Mouse (Mus musculus) midbrain, embryonic 12.5 days (tissue): Measurements from ENCODE around the gene Tmem200a. TPM values are rescaled to one million over a fixed set of nuclear protein-coding genes. Genes with fewer than 3 reads are reported as not detected.

Experiments used
- ATAC-seq: fragments of 200-750 bp; cut with Nextera tagmentation; 2 replicates; pipeline ENCODE4 v1.8.0; 2017; ENCODE audit warnings: low read depth, moderate TSS enrichment, moderate library complexity; ENCODE audit not compliant: low FRiP score
- H3K27ac ChIP-seq: fragments of 300-500 bp; sonication (generic); replicated peaks from 2 replicates; pipeline ENCODE4 v1.5.1; 2016; ENCODE audit warnings: mild to moderate bottlenecking
- H3K27me3 ChIP-seq: fragments of 300-500 bp; sonication (generic); 2 replicates; pipeline ENCODE4 v1.6.1; 2016; ENCODE audit warnings: mild to moderate bottlenecking
- H3K36me3 ChIP-seq: fragments of 300-500 bp; sonication (generic); 2 replicates; pipeline ENCODE4 v1.6.1; 2016
- H3K4me1 ChIP-seq: fragments of 300-500 bp; sonication (generic); 2 replicates; pipeline ENCODE4 v1.6.1; 2016
- H3K4me2 ChIP-seq: fragments of 300-500 bp; sonication (generic); replicated peaks from 2 replicates; pipeline ENCODE4 v1.6.1; 2016; ENCODE audit warnings: mild to moderate bottlenecking, moderate library complexity
- H3K4me3 ChIP-seq: fragments of 300-500 bp; sonication (generic); 2 replicates; pipeline ENCODE4 v1.5.1; 2016; ENCODE audit warnings: mild to moderate bottlenecking
- H3K9ac ChIP-seq: fragments of 300-500 bp; sonication (generic); replicated peaks from 2 replicates; pipeline ENCODE4 v1.6.1; 2016; ENCODE audit warnings: mild to moderate bottlenecking, moderate library complexity
- H3K9me3 ChIP-seq: fragments of 300-500 bp; sonication (generic); 2 replicates; pipeline ENCODE4 v1.6.1; 2016; ENCODE audit warnings: mild to moderate bottlenecking
- WGBS: fragments of 180-500 bp; shearing (Covaris S2); methylation state at CpG from one replicate; pipeline ENCODE4 v1.1.7; 2016; 5-methylcytosine and 5-hydroxymethylcytosine counted together
- polyA plus RNA-seq: library from polyadenylated mRNA; unstranded; fragments of >200 nt; fragmentation: Nextera tagmentation; extraction: Ambion mirVana; gene quantifications from 2 replicates; pipeline ENCODE4 v1.2.1, GENCODE M21; 2016

Tmem200a gene
- polyA plus RNA-seq, result 22.1 and 29.5 TPM in 2 replicates

DNA sequence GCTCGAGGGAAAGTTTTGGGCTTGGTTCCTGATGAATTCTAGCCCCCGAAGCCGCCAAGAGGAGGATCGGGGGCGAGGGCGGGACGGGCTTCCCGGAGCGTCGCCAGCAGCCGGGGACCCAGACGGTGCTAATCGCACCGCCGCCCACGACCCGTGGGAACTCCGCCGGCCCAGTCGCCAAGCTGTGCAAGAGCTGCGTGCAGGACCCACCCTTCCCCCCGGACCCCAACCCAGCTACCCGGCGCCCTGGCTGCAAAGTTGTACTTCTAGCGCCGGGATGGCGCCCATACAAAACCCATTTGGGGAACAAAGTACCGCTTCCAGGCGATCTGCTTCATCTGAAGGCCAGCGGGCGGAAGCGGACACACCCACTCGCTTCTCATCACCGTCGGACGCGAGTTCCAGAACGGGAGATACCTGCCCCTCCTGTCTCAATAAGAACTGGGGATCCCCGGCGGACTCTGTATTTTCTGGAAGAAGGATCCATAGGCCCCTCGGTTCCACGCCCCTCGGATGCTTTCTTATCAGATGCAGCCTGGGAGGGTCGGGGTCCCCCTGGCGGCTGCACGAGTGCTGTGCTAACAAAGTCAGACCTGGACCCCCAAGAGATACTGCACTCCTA, at the start of gene Tmem200a:
TSS of gene Tmem200a (minus strand) at position 532 of the 622 bp plus-strand sequence.
- WGBS, result 1% methylated on average over 45 of the region's 46 CpGs
- Histone ChIP-seq H3K4me3 (peak within 1 kb of the TSS; percentile 66), H3K4me1 (no peaks in the 10 kb centered on the region), H3K4me2 (peak within 1 kb of the TSS; percentile 83), H3K9ac (peak within 1 kb of the TSS; percentile 77), H3K36me3 (no peaks in the 10 kb centered on the region), H3K27me3 (peaks cover 6% of the 10 kb centered on the region; the same call in 1 of the 2 replicates), H3K27ac (peak within 1 kb of the TSS; percentile 60), H3K9me3 (no peaks in the 10 kb centered on the region)
- peak; percentile 93 for ATAC-seq

DNA sequence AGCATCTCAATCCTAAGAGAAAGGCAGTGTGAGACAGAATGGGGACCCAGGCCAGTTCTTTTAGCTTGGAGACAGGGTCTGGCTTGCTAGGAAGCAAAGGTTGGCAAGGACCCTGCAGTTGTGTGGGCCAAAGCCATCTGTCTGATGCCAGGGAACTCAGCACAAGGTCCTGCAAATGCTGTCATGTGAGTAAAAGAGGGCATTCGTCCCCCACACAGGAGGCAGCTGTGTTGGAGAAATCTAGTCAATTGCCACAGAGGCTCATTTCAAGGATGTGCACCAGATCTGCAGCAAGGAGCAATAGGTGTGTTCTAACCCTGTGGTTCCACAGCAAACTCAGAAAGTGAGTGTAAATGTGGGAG, 41.0 kb upstream of the Tmem200a start:
- ATAC-seq, result no peak
- no peaks in the 10 kb centered on the region for H3K9me3 ChIP-seq
- no peak overlapping the region for H3K9ac ChIP-seq
- H3K27me3 ChIP-seq, result no peaks in the 10 kb centered on the region
- WGBS, result 77% methylated on average over 1 of the region's 1 CpGs
- H3K27ac ChIP-seq, result no peak overlapping the region
- no peak overlapping the region for H3K4me2 ChIP-seq
- H3K4me3 ChIP-seq, result no peak overlapping the region
- H3K36me3 ChIP-seq, result no peaks in the 10 kb centered on the region
- H3K4me1 ChIP-seq, result no peaks in the 10 kb centered on the region

DNA sequence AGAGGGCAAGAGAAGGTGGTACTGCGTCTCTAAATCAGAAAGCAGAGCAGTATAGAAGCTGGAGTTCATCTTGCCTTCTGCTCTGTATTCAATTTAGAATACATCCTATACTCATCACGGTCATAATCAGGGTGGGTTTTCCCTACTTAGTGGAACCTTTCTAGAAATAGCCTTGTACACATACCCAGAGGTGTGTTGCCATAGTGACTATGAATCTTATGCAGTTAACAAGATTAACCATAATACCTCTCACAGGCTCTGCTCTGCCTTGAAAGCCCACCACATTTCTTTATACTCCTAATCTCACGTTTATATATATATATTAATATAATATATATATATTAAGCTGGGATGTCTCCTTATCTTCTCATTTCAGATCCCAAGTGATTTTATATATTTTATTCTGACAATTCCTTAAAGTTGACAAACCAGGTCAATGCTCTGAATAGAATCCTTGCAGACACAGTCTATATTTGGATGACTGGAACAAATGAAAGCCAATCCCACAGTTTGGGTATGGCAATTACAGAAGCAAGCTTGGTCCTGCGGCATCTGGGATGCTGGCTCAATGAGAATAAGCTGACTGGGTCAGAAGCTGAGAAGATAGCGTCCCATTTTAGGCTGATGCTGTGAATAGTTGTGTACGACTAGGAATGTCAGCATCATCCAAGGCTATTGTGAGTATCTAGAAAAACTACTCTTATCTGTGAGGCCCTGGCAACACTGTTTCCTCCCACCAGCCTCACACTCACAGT, 40.4 kb upstream of the Tmem200a start:
- WGBS, result 85% methylated on average over 6 of the region's 6 CpGs
- Histone ChIP-seq H3K27me3 (no peaks in the 10 kb centered on the region), H3K4me1 (no peaks in the 10 kb centered on the region), H3K36me3 (no peaks in the 10 kb centered on the region), H3K9ac (no peak overlapping the region), H3K4me2 (no peak overlapping the region), H3K27ac (no peak overlapping the region), H3K9me3 (no peaks in the 10 kb centered on the region), H3K4me3 (no peak overlapping the region)
- no peak for ATAC-seq

DNA sequence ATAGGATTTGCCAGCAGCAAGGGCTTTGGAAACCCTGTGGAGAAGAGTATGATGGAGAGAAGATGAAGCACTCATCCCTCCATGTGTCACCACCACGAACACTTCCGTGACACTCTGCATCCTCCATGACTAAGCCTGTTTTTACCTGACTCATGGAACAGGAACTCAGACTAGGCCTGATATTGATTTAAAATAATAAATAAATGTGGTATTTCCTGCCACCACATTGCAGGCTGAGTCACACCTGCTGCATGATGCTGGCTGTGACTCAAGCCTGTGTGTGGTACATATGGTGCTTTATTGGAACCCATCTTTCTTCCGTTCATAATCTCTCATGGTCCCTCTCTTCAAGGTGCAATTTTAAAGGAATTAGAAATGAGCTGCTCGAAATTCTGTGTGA, 35.6 kb upstream of the Tmem200a start:
- Histone ChIP-seq H3K27ac (no peak overlapping the region), H3K27me3 (no peaks in the 10 kb centered on the region), H3K9me3 (no peaks in the 10 kb centered on the region), H3K4me3 (no peak overlapping the region), H3K9ac (no peak overlapping the region), H3K36me3 (no peaks in the 10 kb centered on the region), H3K4me1 (no peaks in the 10 kb centered on the region), H3K4me2 (no peak overlapping the region)
- ATAC-seq, result no peak
- 79% methylated on average over 4 of the region's 4 CpGs for WGBS

DNA sequence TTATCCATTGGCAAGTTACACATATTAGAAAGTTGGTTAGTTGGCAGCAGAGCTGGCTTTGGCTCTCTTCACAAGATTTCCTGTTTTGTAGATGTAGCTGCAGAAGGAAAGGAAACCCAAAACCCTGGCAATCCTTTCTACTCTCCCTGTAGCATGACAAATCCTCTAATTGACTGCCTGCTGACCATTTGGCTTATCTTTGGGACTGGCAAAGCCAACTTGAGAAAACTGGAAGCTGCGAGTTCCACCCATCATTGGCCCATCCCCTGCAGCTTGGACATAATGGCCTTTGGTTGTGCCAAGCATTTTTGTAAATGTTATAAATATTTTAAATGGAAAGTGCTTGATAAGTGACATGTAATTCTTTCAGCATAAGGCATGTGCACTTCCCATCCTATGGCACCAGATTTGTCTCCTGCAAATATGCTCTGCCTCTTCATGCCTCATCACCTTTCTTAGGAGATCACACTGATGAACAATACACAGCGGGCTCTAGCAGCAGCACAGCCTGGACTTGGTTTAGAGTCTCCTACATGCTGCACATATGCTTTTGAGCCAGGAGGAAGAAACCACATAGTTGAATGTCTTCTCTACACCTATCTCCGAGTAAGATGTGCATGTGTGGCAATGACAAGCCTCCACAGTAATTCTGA, 24.6 kb upstream of the Tmem200a start:
- Histone ChIP-seq H3K4me3 (no peak overlapping the region), H3K9ac (no peak overlapping the region), H3K4me2 (no peak overlapping the region), H3K9me3 (no peaks in the 10 kb centered on the region), H3K27me3 (no peaks in the 10 kb centered on the region), H3K4me1 (no peaks in the 10 kb centered on the region), H3K27ac (no peak overlapping the region), H3K36me3 (no peaks in the 10 kb centered on the region)
- WGBS, result 87% methylated on average over 3 of the region's 3 CpGs
- ATAC-seq, result no peak

DNA sequence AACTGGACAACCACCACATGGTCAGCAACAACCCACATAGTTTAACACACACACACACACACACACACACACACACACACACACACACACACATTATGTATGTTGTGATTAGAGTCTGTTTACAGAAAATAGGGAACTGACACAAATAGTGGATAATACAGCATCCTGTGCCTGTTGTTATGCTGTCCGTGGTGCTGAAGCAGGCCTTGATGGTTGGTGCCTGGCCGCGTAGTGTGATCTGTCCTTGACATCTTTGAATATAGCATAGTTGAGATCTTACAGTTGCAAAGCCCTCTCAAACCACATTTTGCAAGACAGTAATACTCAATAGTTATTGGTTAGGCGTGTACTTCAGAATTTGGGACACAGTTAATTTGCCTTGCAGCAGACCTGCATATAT, 3.2 kb upstream of the Tmem200a start:
- H3K27me3 ChIP-seq, result no peaks in the 10 kb centered on the region
- no peaks in the 10 kb centered on the region for H3K9me3 ChIP-seq
- no peak for ATAC-seq
- H3K9ac ChIP-seq, result no peak overlapping the region
- no peak overlapping the region for H3K4me3 ChIP-seq
- WGBS, result 70% methylated on average over 4 of the region's 4 CpGs
- no peak overlapping the region for H3K4me2 ChIP-seq
- no peak overlapping the region for H3K27ac ChIP-seq
- no peaks in the 10 kb centered on the region for H3K36me3 ChIP-seq
- no peaks in the 10 kb centered on the region for H3K4me1 ChIP-seq

DNA sequence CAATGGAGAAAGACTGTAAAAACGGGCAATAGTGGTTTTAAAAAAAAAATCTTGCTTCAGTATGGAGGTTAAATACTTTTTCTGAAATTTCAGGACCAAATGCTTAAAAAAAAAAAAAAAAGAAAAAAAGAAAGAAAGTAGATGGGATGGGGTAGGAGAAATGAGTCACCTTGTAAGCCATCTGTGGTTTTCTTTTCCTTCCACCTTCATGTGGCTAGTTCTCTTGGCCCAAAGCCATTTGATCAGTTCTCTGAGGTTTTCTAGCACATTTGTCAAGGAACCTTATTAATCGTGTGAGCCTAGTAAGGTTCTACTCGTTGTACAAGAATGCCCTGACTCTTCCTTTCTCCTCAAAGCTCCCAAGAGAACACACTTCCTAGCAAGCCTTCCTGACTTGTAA, 826 bp upstream of the Tmem200a start:
- H3K4me1 ChIP-seq, result no peaks in the 10 kb centered on the region
- WGBS, result 83% methylated on average over 3 of the region's 3 CpGs
- H3K4me3 ChIP-seq, result no peak overlapping the region
- H3K4me2 ChIP-seq, result no peak overlapping the region
- H3K9me3 ChIP-seq, result no peaks in the 10 kb centered on the region
- ATAC-seq, result no peak
- no peaks in the 10 kb centered on the region for H3K36me3 ChIP-seq
- no peak overlapping the region for H3K27ac ChIP-seq
- H3K9ac ChIP-seq, result no peak overlapping the region
- peaks cover 6% of the 10 kb centered on the region; the same call in 1 of the 2 replicates for H3K27me3 ChIP-seq

DNA sequence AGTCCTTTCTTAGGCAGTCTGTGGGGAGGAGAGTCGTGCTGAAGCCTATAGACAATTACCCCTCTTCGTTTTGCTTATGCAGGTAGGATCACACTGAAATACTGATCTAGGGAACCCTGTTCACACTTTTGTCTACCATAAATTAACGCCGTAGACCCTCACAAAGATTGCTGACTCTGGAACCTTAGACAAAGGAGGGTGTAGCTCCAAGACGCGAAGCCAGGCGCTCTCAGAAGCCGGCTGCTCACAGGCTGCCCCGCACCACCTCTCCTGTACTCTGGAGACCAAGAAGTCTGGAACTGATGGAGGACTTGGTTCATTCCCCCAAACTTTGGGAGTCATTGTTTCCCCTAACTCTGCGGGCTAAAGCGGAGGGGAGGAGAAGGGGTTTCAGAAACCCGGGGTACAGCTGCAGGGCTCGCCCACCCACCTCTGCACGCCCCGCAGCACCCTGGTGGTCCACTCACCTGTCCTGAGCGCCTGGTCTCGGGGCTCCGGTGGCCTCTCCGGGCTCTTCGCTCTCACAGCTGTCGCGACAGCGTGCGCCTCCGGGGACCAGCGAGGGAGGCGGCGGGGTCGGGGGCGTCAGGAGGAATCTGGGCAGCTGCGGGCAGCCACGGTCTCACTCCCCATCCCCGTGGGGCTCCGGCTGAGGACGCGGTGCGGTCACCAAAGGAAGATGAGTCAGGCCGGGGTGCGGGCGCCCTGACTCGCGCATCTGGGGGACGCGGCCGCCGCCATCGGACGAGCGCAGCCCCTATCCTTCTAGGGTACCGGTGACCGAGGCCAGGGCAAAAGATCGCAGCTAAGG, 976 bp downstream of the Tmem200a start, which contains the start of gene Gm9767:
TSS of gene Gm9767 (plus strand) at position 585 of the 811 bp plus-strand sequence.
- peak within 1 kb of the TSS; percentile 60 for H3K27ac ChIP-seq
- under 1% methylated on average over 52 of the region's 52 CpGs for WGBS
- peak; percentile 66 for ATAC-seq

DNA sequence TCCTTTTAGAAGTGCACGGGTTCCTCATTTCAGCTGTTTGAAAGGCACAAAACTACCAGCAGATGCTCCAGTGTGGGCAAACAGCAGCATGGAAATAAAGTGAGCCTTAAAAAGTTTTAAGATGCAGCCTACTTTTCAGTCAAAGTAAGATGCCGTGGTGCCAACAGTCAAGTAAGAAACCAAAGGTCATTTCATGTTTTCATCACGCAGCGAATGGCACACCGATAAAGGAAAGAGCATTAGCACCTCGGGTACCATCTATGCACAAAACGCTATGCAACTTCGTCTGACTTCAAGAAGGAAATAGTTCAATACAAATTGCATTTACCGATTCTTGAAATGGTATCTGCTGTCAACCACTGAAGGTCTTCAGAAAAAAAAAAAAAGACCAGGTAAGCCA, 1.9 kb downstream of the Tmem200a start:
- Histone ChIP-seq H3K27me3 (peaks cover 6% of the 10 kb centered on the region; the same call in 1 of the 2 replicates), H3K4me1 (no peaks in the 10 kb centered on the region), H3K4me2 (peak overlapping the region; percentile 83), H3K9me3 (no peaks in the 10 kb centered on the region), H3K36me3 (no peaks in the 10 kb centered on the region), H3K4me3 (peak overlapping the region; percentile 66), H3K27ac (no peak overlapping the region), H3K9ac (no peak overlapping the region)
- WGBS, result 83% methylated on average over 9 of the region's 9 CpGs
- ATAC-seq, result no peak

More for the DNA sequence above, 976 bp downstream of the Tmem200a start, which contains the start of gene Gm9767:
- H3K9ac ChIP-seq, result peak within 1 kb of the TSS; percentile 77
- H3K4me2 ChIP-seq, result peak within 1 kb of the TSS; percentile 83
- H3K4me3 ChIP-seq, result peak within 1 kb of the TSS; percentile 66
- H3K9me3 ChIP-seq, result no peaks in the 10 kb centered on the region
- H3K4me1 ChIP-seq, result no peaks in the 10 kb centered on the region
- H3K27me3 ChIP-seq, result peaks cover 6% of the 10 kb centered on the region; the same call in 1 of the 2 replicates
- H3K36me3 ChIP-seq, result no peaks in the 10 kb centered on the region

DNA sequence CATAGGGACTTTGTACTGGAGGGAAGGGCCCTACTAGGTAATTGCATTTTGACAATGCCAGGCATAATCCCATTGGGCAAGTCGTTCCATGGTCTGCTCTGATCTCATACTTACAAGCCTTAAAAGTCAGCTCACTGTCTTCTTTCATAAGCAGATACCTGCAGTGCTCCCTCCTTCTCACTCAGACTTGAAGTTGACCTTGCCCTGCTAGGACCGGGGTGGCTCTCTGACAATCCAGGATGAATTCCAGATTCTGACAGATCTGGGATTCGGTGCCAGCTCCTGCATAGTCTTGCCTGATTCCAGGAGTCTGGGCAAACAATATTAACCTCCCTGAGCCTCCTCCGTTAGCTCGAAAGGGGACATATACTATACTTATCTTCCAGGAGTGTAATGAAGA, 6.9 kb downstream of the Tmem200a start:
- 77% methylated on average over 5 of the region's 5 CpGs for WGBS
- no peak overlapping the region for H3K4me3 ChIP-seq
- H3K4me1 ChIP-seq, result 0 out of 2 replicates have a peak, but pooled peaks cover 3% of the 10 kb centered on the region
- H3K9ac ChIP-seq, result no peak overlapping the region
- no peak overlapping the region for H3K27ac ChIP-seq
- H3K36me3 ChIP-seq, result 0 out of 2 replicates have a peak, but pooled peaks cover 6% of the 10 kb centered on the region
- H3K27me3 ChIP-seq, result peaks cover 6% of the 10 kb centered on the region; the same call in 1 of the 2 replicates
- no peak for ATAC-seq
- no peaks in the 10 kb centered on the region for H3K9me3 ChIP-seq
- no peak overlapping the region for H3K4me2 ChIP-seq

DNA sequence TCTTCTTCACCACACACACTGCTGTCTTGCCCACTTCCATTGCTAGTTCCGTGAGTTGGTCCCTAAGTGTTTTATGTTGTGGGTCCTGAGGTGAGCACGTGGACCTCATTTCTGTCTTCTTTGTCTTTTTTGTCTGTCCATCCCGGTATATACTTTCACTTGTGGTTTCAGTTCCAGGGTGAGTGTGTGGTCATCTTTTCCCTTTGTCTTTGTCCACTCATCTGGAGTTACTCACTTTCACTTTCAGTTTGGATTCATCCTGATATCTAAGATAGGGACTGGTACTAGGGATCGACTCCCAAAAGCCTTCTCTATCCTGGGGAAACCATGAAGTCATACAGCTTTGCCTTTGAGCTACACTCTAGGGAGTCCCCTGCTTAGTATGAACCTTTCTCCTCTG, 15.8 kb downstream of the Tmem200a start:
- H3K4me2 ChIP-seq, result no peak overlapping the region
- WGBS, result 95% methylated on average over 4 of the region's 4 CpGs
- no peak overlapping the region for H3K4me3 ChIP-seq
- H3K36me3 ChIP-seq, result 0 out of 2 replicates have a peak, but pooled peaks cover 2% of the 10 kb centered on the region
- no peak overlapping the region for H3K9ac ChIP-seq
- H3K27me3 ChIP-seq, result no peaks in the 10 kb centered on the region
- H3K4me1 ChIP-seq, result no peaks in the 10 kb centered on the region
- H3K27ac ChIP-seq, result no peak overlapping the region
- H3K9me3 ChIP-seq, result no peaks in the 10 kb centered on the region
- no peak for ATAC-seq
